Mouse (Mus musculus): ENCODE results near the gene Vangl2. TPM values are rescaled to one million over a fixed set of nuclear protein-coding genes. Genes with fewer than 3 reads are reported as not detected.
A peak's percentile ranks its signal among the peaks of the same experiment; 100 is the strongest.
"Not testable (repeated sequence)": the region's sequence is repeated elsewhere in the genome, so short reads cannot be mapped to it uniquely, and the experiment has no call there.

The Vangl2 gene
- polyA plus RNA-seq, 1 experiment from 2014 or later = 60.4 TPM

- Histone ChIP-seq H3K27ac (no peak overlapping the region), H3K4me1 (peaks cover 5% of the 10 kb centered on the region), H3K9ac (no peak overlapping the region), H3K36me3 (no peaks in the 10 kb centered on the region), H3K27me3 (no peaks in the 10 kb centered on the region), H3K4me3 (no peak overlapping the region), H3K9me3 (replicated peaks) (no peaks in the 10 kb centered on the region), H3K4me2 (replicated peaks) (no peak overlapping the region)
- no peak for ATAC-seq (ENCODE audit: low FRiP score)
- 85% methylated on average over 4 of the region's 4 CpGs for WGBS
These were observed 52.4 kb downstream of the Vangl2 start for GRCm38 (mm10) chr1:171975831-171976230.

GRCm38 (mm10) chr1:171975377-171975776 is 52.9 kb downstream of the Vangl2 start:
- WGBS = 90% methylated on average over 9 of the region's 9 CpGs

GRCm38 (mm10) chr1:171974361-171974760 is 53.9 kb downstream of the Vangl2 start:
- not testable (repeated sequence) for H3K27me3 ChIP-seq; H3K4me3 ChIP-seq; ATAC-seq (ENCODE audit: low FRiP score); H3K9ac ChIP-seq; H3K4me1 ChIP-seq; H3K4me2 ChIP-seq (replicated peaks); H3K27ac ChIP-seq; H3K36me3 ChIP-seq; H3K9me3 ChIP-seq (replicated peaks)
- 93% methylated on average over 2 of the region's 2 CpGs for WGBS

More at GRCm38 (mm10) chr1:171975377-171975776, 52.9 kb downstream of the Vangl2 start:
- no peak overlapping the region for H3K27ac ChIP-seq
- H3K36me3 ChIP-seq = no peaks in the 10 kb centered on the region
- H3K27me3 ChIP-seq = no peaks in the 10 kb centered on the region
- H3K4me2 ChIP-seq (replicated peaks) = no peak overlapping the region
- H3K9ac ChIP-seq = no peak overlapping the region
- no peaks in the 10 kb centered on the region for H3K9me3 ChIP-seq (replicated peaks)
- peaks cover 8% of the 10 kb centered on the region for H3K4me1 ChIP-seq
- H3K4me3 ChIP-seq = no peak overlapping the region
- ATAC-seq (ENCODE audit: low FRiP score) = no peak

GRCm38 (mm10) chr1:171970854-171971586 is 57.2 kb downstream of the Vangl2 start:
- peak; percentile 91 for ATAC-seq (ENCODE audit: low FRiP score)
- H3K9ac ChIP-seq = no peak overlapping the region
- H3K4me3 ChIP-seq = no peak overlapping the region
- H3K36me3 ChIP-seq = no peaks in the 10 kb centered on the region
- H3K4me2 ChIP-seq (replicated peaks) = no peak overlapping the region
- H3K27ac ChIP-seq = peak overlapping the region; percentile 66
- WGBS = 26% methylated on average over 10 of the region's 10 CpGs
- peaks cover 8% of the 10 kb centered on the region for H3K4me1 ChIP-seq
- no peaks in the 10 kb centered on the region for H3K9me3 ChIP-seq (replicated peaks)
- no peaks in the 10 kb centered on the region for H3K27me3 ChIP-seq

GRCm38 (mm10) chr1:171969221-171969620 is 59.0 kb downstream of the Vangl2 start:
- 80% methylated on average over 6 of the region's 6 CpGs for WGBS
- no peak overlapping the region for H3K27ac ChIP-seq
- H3K27me3 ChIP-seq = no peaks in the 10 kb centered on the region
- no peak overlapping the region for H3K4me2 ChIP-seq (replicated peaks)
- no peak overlapping the region for H3K4me3 ChIP-seq
- H3K4me1 ChIP-seq = peaks cover 8% of the 10 kb centered on the region
- no peak overlapping the region for H3K9ac ChIP-seq
- H3K36me3 ChIP-seq = no peaks in the 10 kb centered on the region
- ATAC-seq (ENCODE audit: low FRiP score) = no peak
- H3K9me3 ChIP-seq (replicated peaks) = no peaks in the 10 kb centered on the region

GRCm38 (mm10) chr1:171966054-171966790 is 62.0 kb downstream of the Vangl2 start:
- Histone ChIP-seq H3K4me2 (replicated peaks) (no peak overlapping the region), H3K27me3 (no peaks in the 10 kb centered on the region), H3K4me1 (peaks cover 6% of the 10 kb centered on the region), H3K9me3 (replicated peaks) (no peaks in the 10 kb centered on the region), H3K9ac (no peak overlapping the region), H3K36me3 (no peaks in the 10 kb centered on the region), H3K4me3 (no peak overlapping the region), H3K27ac (no peak overlapping the region)
- ATAC-seq (ENCODE audit: low FRiP score) = no peak
- 86% methylated on average over 6 of the region's 6 CpGs for WGBS

GRCm38 (mm10) chr1:171963613-171964012 is 64.6 kb downstream of the Vangl2 start:
- H3K9ac ChIP-seq = no peak overlapping the region
- H3K27ac ChIP-seq = no peak overlapping the region
- H3K4me2 ChIP-seq (replicated peaks) = no peak overlapping the region
- no peaks in the 10 kb centered on the region for H3K9me3 ChIP-seq (replicated peaks)
- ATAC-seq (ENCODE audit: low FRiP score) = no peak
- H3K27me3 ChIP-seq = no peaks in the 10 kb centered on the region
- no peaks in the 10 kb centered on the region for H3K36me3 ChIP-seq
- 88% methylated on average over 6 of the region's 6 CpGs for WGBS
- no peak overlapping the region for H3K4me3 ChIP-seq
- H3K4me1 ChIP-seq = no peaks in the 10 kb centered on the region

GRCm38 (mm10) chr1:171961704-171962103 is 66.5 kb downstream of the Vangl2 start:
- no peak overlapping the region for H3K27ac ChIP-seq
- H3K4me1 ChIP-seq = no peaks in the 10 kb centered on the region
- no peak overlapping the region for H3K4me2 ChIP-seq (replicated peaks)
- ATAC-seq (ENCODE audit: low FRiP score) = no peak
- no peak overlapping the region for H3K4me3 ChIP-seq
- H3K9ac ChIP-seq = no peak overlapping the region
- H3K36me3 ChIP-seq = no peaks in the 10 kb centered on the region
- no peaks in the 10 kb centered on the region for H3K27me3 ChIP-seq
- 81% methylated on average over 6 of the region's 6 CpGs for WGBS
- no peaks in the 10 kb centered on the region for H3K9me3 ChIP-seq (replicated peaks)

GRCm38 (mm10) chr1:171960726-171961125 is 67.5 kb downstream of the Vangl2 start:
- no peak overlapping the region for H3K9ac ChIP-seq
- ATAC-seq (ENCODE audit: low FRiP score) = no peak
- H3K4me3 ChIP-seq = no peak overlapping the region
- 90% methylated on average over 5 of the region's 5 CpGs for WGBS
- H3K4me2 ChIP-seq (replicated peaks) = no peak overlapping the region
- no peak overlapping the region for H3K27ac ChIP-seq
- H3K4me1 ChIP-seq = no peaks in the 10 kb centered on the region
- H3K27me3 ChIP-seq = no peaks in the 10 kb centered on the region
- H3K36me3 ChIP-seq = no peaks in the 10 kb centered on the region
- H3K9me3 ChIP-seq (replicated peaks) = no peaks in the 10 kb centered on the region

- no peak overlapping the region for H3K4me2 ChIP-seq (replicated peaks)
- no peak overlapping the region for H3K27ac ChIP-seq
- H3K9me3 ChIP-seq (replicated peaks) = no peaks in the 10 kb centered on the region
- no peaks in the 10 kb centered on the region for H3K4me1 ChIP-seq
- 89% methylated on average over 2 of the region's 2 CpGs for WGBS
- H3K27me3 ChIP-seq = no peaks in the 10 kb centered on the region
- H3K36me3 ChIP-seq = no peaks in the 10 kb centered on the region
- no peak overlapping the region for H3K9ac ChIP-seq
- no peak overlapping the region for H3K4me3 ChIP-seq
- no peak for ATAC-seq (ENCODE audit: low FRiP score)
These were observed 70.8 kb downstream of the Vangl2 start for GRCm38 (mm10) chr1:171957411-171957810.

GRCm38 (mm10) chr1:171955071-171955470 is 73.2 kb downstream of the Vangl2 start:
- no peak overlapping the region for H3K9ac ChIP-seq
- no peak overlapping the region for H3K4me2 ChIP-seq (replicated peaks)
- no peaks in the 10 kb centered on the region for H3K9me3 ChIP-seq (replicated peaks)
- no peaks in the 10 kb centered on the region for H3K36me3 ChIP-seq
- no peak for ATAC-seq (ENCODE audit: low FRiP score)
- H3K27ac ChIP-seq = no peak overlapping the region
- WGBS = 79% methylated on average over 6 of the region's 6 CpGs
- no peaks in the 10 kb centered on the region for H3K27me3 ChIP-seq
- no peak overlapping the region for H3K4me3 ChIP-seq
- no peaks in the 10 kb centered on the region for H3K4me1 ChIP-seq
